Mouse (Mus musculus) natural killer cell, adult 2 months (primary cell): Measurements from ENCODE around the gene Cd200r3.

Experiments used
- DNase-seq, 2 experiments: peaks; one replicate each; pipeline ENCODE4 v3.0.0; 2022; ENCODE audit warnings: low spot score in 2 of 2

The Cd200r3 gene

GRCm38 (mm10) chr16:44988667-44989357 is 45.3 kb downstream of the Cd200r3 start:
- DNase-seq, result no peak

- DNase-seq, result peak in 1 of 2 experiments; percentile 8
These were observed 50.0 kb downstream of the Cd200r3 start for GRCm38 (mm10) chr16:44993319-44994019.

DNA sequence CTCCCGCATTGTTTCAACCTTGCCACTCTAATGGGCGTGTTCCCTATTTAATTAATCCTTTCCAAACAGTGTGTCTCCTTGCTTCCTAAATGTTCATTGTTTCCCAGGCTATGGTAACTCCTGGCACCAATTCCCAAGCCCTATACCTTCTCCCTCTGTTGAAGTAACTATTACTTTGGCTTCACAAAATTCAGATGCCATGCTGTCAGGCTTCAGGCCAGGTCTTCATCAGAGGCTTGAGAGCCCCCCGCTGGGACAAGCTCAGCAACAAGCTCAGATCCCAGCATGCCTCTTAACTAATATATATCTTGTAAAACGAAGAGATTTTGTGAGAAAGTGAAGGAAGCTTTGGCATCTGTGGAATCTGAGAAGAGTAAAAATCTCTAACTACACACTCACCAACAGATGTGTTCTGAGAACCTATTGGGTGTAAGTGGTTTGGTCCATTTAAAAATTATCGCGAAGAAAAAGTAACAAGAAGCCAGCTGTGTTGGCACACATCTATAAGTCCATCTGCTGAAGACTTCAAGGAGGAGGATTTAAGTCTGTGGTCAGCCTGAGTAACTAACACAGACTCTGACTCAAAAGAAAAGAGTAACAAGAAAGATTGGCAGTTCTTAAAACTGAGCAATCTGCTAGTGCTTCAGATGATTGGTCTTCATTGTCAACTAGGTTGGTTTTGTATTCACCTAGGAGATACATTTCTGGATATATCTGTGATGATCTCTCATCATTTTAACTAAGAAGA is 50.9 kb downstream of the Cd200r3 start:
- no peak for DNase-seq

GRCm38 (mm10) chr16:44995111-44995510 is 51.6 kb downstream of the Cd200r3 start:
- no peak for DNase-seq

- no peak for DNase-seq
These were observed 53.2 kb downstream of the Cd200r3 start for GRCm38 (mm10) chr16:44996701-44997100.

- DNase-seq, result no peak
These were observed 56.1 kb downstream of the Cd200r3 start for GRCm38 (mm10) chr16:44999537-44999936.

- no peak for DNase-seq
These were observed 61.0 kb downstream of the Cd200r3 start for GRCm38 (mm10) chr16:45004443-45004842.

- DNase-seq, result no peak
These were observed 61.8 kb downstream of the Cd200r3 start for GRCm38 (mm10) chr16:45005280-45005679.

DNA sequence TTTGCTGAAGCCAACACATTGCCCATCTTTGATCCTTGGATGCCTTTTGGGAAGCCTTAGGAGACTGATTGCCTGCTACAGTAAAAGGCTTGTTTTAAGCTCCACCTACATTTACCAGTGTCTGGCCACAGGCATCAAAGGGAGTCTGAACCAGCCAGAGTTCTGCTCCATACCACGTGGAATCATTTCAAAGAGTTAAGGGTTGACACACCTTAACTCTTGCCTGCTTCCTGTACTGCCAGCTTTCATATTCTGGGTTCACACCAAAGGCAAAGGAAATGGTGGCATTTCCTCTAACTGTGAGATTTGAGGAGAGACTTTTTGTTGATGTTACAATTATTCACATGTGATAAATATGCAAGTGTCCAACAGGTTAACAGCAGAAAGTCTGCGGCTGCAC is 63.5 kb downstream of the Cd200r3 start:
- peak in 1 of 2 experiments; percentile 20 for DNase-seq

GRCm38 (mm10) chr16:45007807-45008206 is 64.3 kb downstream of the Cd200r3 start:
- DNase-seq, result no peak

DNA sequence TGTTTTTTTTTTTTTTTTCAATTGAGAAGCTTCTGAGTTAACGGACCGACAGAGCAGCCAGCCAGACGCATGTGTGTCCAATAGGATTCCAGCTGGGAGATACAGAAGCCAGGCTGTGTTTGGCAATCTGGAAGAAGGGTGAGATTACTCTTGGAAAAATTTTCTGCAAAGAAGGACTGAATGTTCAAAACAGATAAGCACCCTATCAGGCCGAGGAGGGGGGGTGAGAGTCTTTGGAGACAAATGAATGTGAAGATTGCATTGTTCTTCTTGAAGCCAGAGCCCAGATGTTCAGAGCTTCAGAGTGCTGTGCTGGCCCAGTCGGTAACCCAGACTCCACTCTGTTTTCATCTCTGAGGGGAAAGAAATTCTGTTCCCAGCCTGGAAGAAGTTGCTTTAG is 66.2 kb downstream of the Cd200r3 start:
- no peak for DNase-seq

DNA sequence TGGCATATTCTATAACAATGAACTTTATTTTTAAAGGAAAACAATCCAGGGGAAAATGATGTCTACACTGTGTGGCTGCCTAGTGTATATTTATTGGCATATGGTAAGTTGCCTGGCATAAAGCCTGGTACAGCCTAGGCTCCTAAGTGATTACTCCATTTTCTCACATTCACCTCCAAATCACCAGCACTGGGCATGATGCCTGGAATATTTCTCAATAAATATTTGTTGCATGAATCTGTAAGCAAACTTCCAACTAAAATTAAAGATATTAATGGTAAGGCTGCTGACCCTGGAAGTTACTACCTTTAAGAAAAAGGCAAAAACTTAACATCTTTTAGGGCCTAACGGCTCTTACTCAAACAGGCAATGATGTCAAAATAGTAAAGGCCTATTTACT is 72.1 kb downstream of the Cd200r3 start:
- no peak for DNase-seq

GRCm38 (mm10) chr16:45016488-45016887 is 73.0 kb downstream of the Cd200r3 start:
- peak; percentile 45 to 54 for DNase-seq

GRCm38 (mm10) chr16:45018868-45019267 is 75.4 kb downstream of the Cd200r3 start:
- no peak for DNase-seq

DNA sequence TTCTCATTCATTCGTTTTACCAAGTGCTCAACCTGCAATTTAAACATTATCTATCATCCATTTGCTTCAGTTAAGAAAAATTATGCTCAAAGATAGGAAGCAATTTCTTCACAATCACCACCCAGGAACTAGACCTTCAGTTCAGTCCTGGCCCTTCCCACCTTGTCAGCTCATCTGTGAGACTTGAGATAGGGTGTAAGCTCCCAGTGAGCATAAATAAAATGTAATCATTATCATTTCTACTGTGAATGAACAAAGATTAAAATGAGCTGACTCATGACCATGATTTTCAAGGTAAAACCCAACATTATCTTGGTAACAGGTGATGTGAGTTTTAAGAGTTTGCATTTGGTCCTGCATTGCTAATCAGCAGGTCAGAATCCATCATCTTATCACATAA is 76.6 kb downstream of the Cd200r3 start:
- no peak for DNase-seq

DNA sequence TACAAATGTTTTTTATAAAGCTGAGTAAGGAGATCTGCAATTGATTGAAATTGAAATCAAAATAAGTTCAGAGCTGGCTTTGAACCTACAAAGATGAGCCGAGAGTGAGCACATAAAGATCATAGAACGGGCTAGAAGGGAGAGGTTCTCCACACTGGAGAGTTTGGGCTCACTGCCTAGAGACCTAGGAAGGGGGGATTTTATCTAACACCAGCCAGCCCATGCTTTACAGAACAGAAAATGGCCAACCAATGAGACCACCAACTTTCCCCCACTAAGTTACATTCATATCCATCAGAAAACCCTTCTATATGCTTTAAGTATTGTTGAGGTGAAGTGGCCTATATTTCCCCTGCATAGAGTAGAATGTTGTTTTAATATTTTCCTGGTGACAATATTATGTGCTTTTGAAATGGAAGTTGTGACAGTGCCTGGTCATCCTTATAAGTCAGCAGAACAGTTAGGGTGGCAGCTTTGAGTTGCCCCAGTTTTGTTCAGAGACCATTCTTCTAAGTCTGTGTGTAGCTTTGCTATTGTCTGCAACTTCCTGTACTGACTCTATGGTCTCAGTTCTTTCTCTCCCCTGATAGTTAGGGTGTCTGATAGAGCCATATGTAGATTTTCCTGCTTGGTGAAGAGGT is 77.3 kb downstream of the Cd200r3 start:
- no peak for DNase-seq

DNA sequence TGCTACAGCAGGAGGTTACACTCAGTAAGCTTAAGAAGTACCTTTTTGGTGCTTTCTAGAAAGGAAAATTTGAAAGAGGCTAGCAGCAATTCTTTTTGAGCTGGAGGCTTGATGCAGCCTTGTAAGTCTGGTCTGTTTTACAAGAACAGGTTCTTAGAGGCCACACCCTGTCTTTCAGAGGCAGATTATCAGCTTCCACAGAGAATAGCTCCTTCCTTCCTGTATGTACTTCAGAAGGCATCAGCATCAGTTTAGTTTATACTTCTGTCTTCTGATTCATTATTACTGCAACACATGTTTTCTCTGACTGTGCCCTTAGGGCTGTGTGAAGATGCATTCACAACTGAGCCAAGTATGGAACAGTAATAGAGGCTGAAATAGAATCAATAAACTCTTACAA is 78.0 kb downstream of the Cd200r3 start:
- no peak for DNase-seq

GRCm38 (mm10) chr16:45023904-45024303 is 80.4 kb downstream of the Cd200r3 start:
- DNase-seq, result peak; percentile 69 to 78

- DNase-seq, result peak; percentile 39 to 50
These were observed 81.8 kb downstream of the Cd200r3 start for GRCm38 (mm10) chr16:45025321-45025720.

GRCm38 (mm10) chr16:45029080-45029479 is 85.6 kb downstream of the Cd200r3 start:
- no peak for DNase-seq

DNA sequence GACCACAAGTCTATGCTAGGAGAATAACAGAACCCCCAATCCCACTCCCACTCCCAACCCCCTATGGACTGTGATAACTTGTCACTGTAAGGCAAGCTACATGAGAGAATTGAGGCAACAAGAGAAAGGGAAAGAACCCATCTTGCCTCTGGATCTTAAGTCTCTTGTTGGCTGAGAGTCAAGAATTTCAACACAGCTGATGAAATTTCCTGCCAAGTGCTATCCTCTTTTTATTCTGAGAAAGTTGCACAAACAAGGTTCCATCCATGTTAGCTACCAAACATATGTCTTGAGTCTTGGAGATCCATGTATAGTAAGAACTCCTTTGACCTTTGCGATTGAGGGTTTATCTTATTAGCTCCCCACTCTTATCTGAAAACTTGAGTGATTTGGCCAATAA is 86.0 kb downstream of the Cd200r3 start:
- no peak for DNase-seq

DNA sequence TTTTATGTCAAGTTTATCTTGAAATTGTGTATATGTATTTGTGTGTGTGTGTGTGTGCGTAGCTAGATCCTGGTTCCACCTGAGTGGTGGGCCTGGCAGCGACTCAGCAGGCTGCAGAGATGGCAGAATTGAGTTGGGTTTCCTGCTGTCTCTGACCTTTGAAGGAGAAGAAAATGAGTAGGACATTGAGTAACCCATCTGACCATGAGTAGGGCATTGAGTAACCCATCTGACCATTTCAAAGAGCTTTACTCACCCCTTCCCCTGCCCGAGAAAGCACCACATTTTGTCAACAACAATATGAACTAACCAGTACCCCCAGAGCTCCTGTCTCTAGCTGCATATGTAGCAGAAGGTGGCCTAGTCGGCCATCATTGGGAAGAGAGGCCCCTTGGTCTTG is 86.6 kb downstream of the Cd200r3 start:
- no peak for DNase-seq
